8 mouse cellular contexts compared by ENCODE assay signal in the genomic region with DNA sequence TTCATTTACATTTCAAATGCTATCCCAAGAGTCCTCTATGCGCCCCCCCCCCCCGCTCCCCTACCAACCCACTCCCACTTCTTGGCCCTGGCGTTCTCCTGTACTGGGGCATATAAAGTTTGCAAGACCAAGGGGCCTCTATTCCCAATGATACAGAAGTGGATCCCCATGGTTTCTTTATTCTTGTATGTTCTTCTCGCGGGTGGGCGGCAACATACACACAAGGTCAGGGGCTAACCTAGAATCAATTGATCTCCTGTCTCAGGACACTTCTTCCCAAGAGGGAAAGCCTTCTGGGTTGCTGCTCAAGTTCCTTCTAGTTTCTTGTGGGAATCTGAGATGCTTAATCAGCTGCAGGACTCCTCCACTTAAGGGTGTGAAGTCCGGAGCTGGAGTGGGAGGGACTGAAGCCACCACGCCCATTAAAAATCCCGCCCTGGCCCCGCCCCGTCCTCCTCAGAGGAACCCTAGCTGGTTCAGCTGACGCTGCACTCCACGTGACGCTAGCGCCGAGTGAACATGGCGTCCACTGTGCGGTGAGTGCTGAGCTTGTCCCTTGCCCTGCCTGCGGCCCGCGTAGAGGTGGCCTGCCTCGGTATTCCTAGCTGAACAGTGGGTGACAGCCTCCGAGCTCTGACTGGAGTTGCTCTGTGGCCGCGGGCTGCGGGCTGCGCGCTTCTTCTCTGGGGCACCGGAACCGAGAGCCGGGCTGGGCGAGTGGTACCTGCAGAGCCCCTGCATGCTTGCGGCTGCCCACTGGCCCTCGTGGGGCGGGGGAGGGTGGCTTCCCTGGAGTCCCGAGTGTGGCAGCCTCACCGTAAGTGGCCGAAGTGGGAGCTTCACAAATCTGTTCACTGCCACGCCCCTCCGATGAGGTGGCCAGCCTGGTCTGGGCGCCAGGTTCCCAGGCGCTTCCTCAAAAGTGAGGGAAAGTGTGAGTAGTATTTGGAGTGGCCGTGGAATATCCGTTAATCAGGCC. TPM values are rescaled to one million over a fixed set of nuclear protein-coding genes. Genes with fewer than 3 reads are reported as not detected.
DNase-seq lines count a peak whose midpoint lies in the region; ATAC-seq lines count a peak whose summit lies in the region.

A gene (plus strand): TSS at position 461 of the 979 bp plus-strand sequence.

- H3K9me3 ChIP-seq in heart, embryonic 14.5 days (ENCODE audit: control insufficient read depth, low read length): no peaks in the 10 kb centered on the region
- H3K9me3 ChIP-seq in liver, embryonic 15.5 days (replicated peaks): no peaks in the 10 kb centered on the region
- H3K9me3 ChIP-seq in neural tube, embryonic 12.5 days: no peaks in the 10 kb centered on the region

- H3K27ac ChIP-seq in heart, embryonic 14.5 days (replicated peaks in 1 of 2; ENCODE audit: control insufficient read depth in 1 of 2, insufficient read depth in 1 of 2, low read depth in 2 of 2, low read length in 2 of 2): no peak within 1 kb of the TSS
- no peak within 1 kb of the TSS; the same call in 1 of the 2 replicates for H3K27ac ChIP-seq in liver, embryonic 15.5 days (replicated peaks)
- no peak within 1 kb of the TSS for H3K27ac ChIP-seq in neural tube, embryonic 12.5 days

- peak; percentile 90 for ATAC-seq in heart, embryonic 14.5 days (ENCODE audit: insufficient number of reproducible peaks, insufficient read depth, low FRiP score, low read depth)
- peak; percentile 92 for ATAC-seq in liver, embryonic 15.5 days (ENCODE audit: insufficient read depth)
- ATAC-seq in neural tube, embryonic 12.5 days (ENCODE audit: low FRiP score, low read depth): peak; percentile 91

- H3K4me1 ChIP-seq in heart, embryonic 14.5 days (ENCODE audit: control insufficient read depth in 2 of 2, insufficient read depth in 2 of 2, low read length in 2 of 2): peaks cover 0 to 5% of the 10 kb centered on the region in 2 experiments; a peak in 2 of 4 replicates
- H3K4me1 ChIP-seq in liver, embryonic 15.5 days (replicated peaks): peaks cover 17% of the 10 kb centered on the region
- peaks cover 21% of the 10 kb centered on the region for H3K4me1 ChIP-seq in neural tube, embryonic 12.5 days

- H3K9ac ChIP-seq in heart, embryonic 14.5 days (ENCODE audit: low read length): peak within 1 kb of the TSS; percentile 77
- peak within 1 kb of the TSS; percentile 64 for H3K9ac ChIP-seq in liver, embryonic 15.5 days
- peak within 1 kb of the TSS; percentile 69 for H3K9ac ChIP-seq in neural tube, embryonic 12.5 days

- H3K27me3 ChIP-seq in heart, embryonic 14.5 days (ENCODE audit: control insufficient read depth, insufficient read depth, low read length): 0 out of 2 replicates have a peak, but pooled peaks cover 2% of the 10 kb centered on the region
- H3K27me3 ChIP-seq in liver, embryonic 15.5 days: peaks cover 11% of the 10 kb centered on the region
- H3K27me3 ChIP-seq in neural tube, embryonic 12.5 days (replicated peaks): no peaks in the 10 kb centered on the region

- 7% methylated on average over 44 of the region's 44 CpGs for WGBS in heart, embryonic 14.5 days
- WGBS in liver, embryonic 15.5 days (ENCODE audit: insufficient replicate concordance): 6% methylated on average over 44 of the region's 44 CpGs
- WGBS in neural tube, embryonic 12.5 days: 7% methylated on average over 44 of the region's 44 CpGs

- H3K4me3 ChIP-seq in heart, embryonic 14.5 days (ENCODE audit: control insufficient read depth in 1 of 2, insufficient read depth in 1 of 2, low read depth in 1 of 2, low read length in 2 of 2): peak within 1 kb of the TSS; percentile 62 to 72
- peak within 1 kb of the TSS; percentile 79 for H3K4me3 ChIP-seq in liver, embryonic 15.5 days (replicated peaks)
- peak within 1 kb of the TSS; percentile 85 for H3K4me3 ChIP-seq in neural tube, embryonic 12.5 days

- H3K4me2 ChIP-seq in heart, embryonic 14.5 days (ENCODE audit: low read length): peak within 1 kb of the TSS; percentile 82
- peak within 1 kb of the TSS; percentile 95 for H3K4me2 ChIP-seq in liver, embryonic 15.5 days
- H3K4me2 ChIP-seq in neural tube, embryonic 12.5 days (replicated peaks): peak within 1 kb of the TSS; percentile 94

- DNase-seq in CD8-positive naive resting alpha-beta T cell, adult 2 months (ENCODE audit: low read depth in 2 of 2, low spot score in 2 of 2): peak; percentile 31 to 59
- DNase-seq in c-Kit-negative CD71-positive TER-119-positive erythroid progenitor cells, embryonic 14.5 days (ENCODE audit: low read depth, low spot score): peak; percentile 79
- peak; percentile 84 for DNase-seq in fibroblast of lung, adult 2 months (ENCODE audit: low read depth)
- peak; percentile 95 for DNase-seq in kidney, postnatal 14 days
- DNase-seq in telencephalon, adult 2 months (ENCODE audit: low read depth, low spot score): peak; percentile 74

- no peaks in the 10 kb centered on the region for H3K36me3 ChIP-seq in heart, embryonic 14.5 days (ENCODE audit: control insufficient read depth, insufficient read depth, low read length)
- H3K36me3 ChIP-seq in liver, embryonic 15.5 days (replicated peaks): no peaks in the 10 kb centered on the region
- H3K36me3 ChIP-seq in neural tube, embryonic 12.5 days: no peaks in the 10 kb centered on the region

RNA-seq across cellular contexts. Expression of the gene that starts here (rescaled TPM):
- polyA plus RNA-seq in heart, embryonic 14.5 days (2014; fragmentation: Nextera tagmentation; extraction: Ambion mirVana): 48.8 and 49.4 TPM in 2 replicates
- polyA plus RNA-seq in liver, embryonic 15.5 days (2015; fragmentation: Nextera tagmentation; extraction: Ambion mirVana): 59.3 and 64.1 TPM in 2 replicates
- 60.5 and 67.1 TPM in 2 replicates for polyA plus RNA-seq in neural tube, embryonic 12.5 days (2016; fragmentation: Nextera tagmentation; extraction: Ambion mirVana)

Comparison
In these comparisons a context has a peak if more than half of its experiments do, and no peak if none do; other contexts are left out.
1. DNase-seq: peak in every context shown above with its lines; median percentile 95 in kidney, postnatal 14 days; 84 in fibroblast of lung, adult 2 months; 79 in c-Kit-negative CD71-positive TER-119-positive erythroid progenitor cells, embryonic 14.5 days; 74 in telencephalon, adult 2 months; 45 in CD8-positive naive resting alpha-beta T cell, adult 2 months.